ENCODE assay signal across 8 mouse cellular contexts in genomic region chr7:79742659-79743536, GRCm38 (mm10). TPM values are rescaled to one million over a fixed set of nuclear protein-coding genes. Genes with fewer than 3 reads are reported as not detected.
DNase-seq lines count a peak whose midpoint lies in the region; ATAC-seq and TF ChIP-seq lines count a peak whose summit lies in the region.

Gene Pex11a (minus strand): TSS chr7:79743131.
Gene Wdr93 (plus strand): TSS chr7:79743163.

- H3K9ac ChIP-seq in embryonic facial prominence, embryonic 15.5 days: peak within 1 kb of the TSS; percentile 57
- peak within 1 kb of the TSS; percentile 71 for H3K9ac ChIP-seq in limb, embryonic 12.5 days (replicated peaks)
- peak within 1 kb of the TSS; percentile 60 for H3K9ac ChIP-seq in midbrain, embryonic 14.5 days (replicated peaks; ENCODE audit: low read length)

- 3% methylated on average over 46 of the region's 46 CpGs for WGBS in bone marrow, adult 2 months
- 2% methylated on average over 46 of the region's 46 CpGs for WGBS in embryonic facial prominence, embryonic 15.5 days
- WGBS in limb, embryonic 12.5 days: 3% methylated on average over 46 of the region's 46 CpGs
- 2% methylated on average over 46 of the region's 46 CpGs for WGBS in midbrain, embryonic 14.5 days

- peak; percentile 93 for DNase-seq in A20 (ENCODE audit: low read depth, low spot score)
- DNase-seq in heart, adult 8-10 months (ENCODE audit: low spot score): peak; percentile 60
- peak; percentile 86 to 88 for DNase-seq in kidney, adult 8-10 months
- peak; percentile 93 for DNase-seq in midbrain, embryonic 14.5 days
- DNase-seq in spleen, adult 12 weeks (ENCODE audit: low spot score): peak; percentile 43

- peak within 1 kb of the TSS; percentile 94 for H3K4me2 ChIP-seq in embryonic facial prominence, embryonic 15.5 days (replicated peaks)
- peak within 1 kb of the TSS; percentile 91 for H3K4me2 ChIP-seq in limb, embryonic 12.5 days
- H3K4me2 ChIP-seq in midbrain, embryonic 14.5 days (ENCODE audit: low read length): peak within 1 kb of the TSS; percentile 97

- no peaks in the 10 kb centered on the region for H3K36me3 ChIP-seq in embryonic facial prominence, embryonic 15.5 days
- H3K36me3 ChIP-seq in limb, embryonic 12.5 days: peaks cover 10% of the 10 kb centered on the region; the same call in 1 of the 2 replicates
- no peaks in the 10 kb centered on the region for H3K36me3 ChIP-seq in midbrain, embryonic 14.5 days (ENCODE audit: control insufficient read depth, insufficient read depth, low read length)

- no peaks in the 10 kb centered on the region; the same call in 1 of the 2 replicates for H3K4me1 ChIP-seq in bone marrow, adult 2 months (ENCODE audit: control insufficient read depth, insufficient read depth, low read length)
- peaks cover 7% of the 10 kb centered on the region for H3K4me1 ChIP-seq in embryonic facial prominence, embryonic 15.5 days
- peaks cover 7% of the 10 kb centered on the region for H3K4me1 ChIP-seq in limb, embryonic 12.5 days (replicated peaks)
- H3K4me1 ChIP-seq in midbrain, embryonic 14.5 days (ENCODE audit: control insufficient read depth, insufficient read depth, low read length): peaks cover 8% of the 10 kb centered on the region

- H3K27ac ChIP-seq in bone marrow, adult 2 months (ENCODE audit: control insufficient read depth, insufficient read depth, low read depth, low read length, poor library complexity): peak within 1 kb of the TSS; percentile 0; the same call in 1 of the 2 replicates
- no peak within 1 kb of the TSS for H3K27ac ChIP-seq in embryonic facial prominence, embryonic 15.5 days (replicated peaks)
- H3K27ac ChIP-seq in limb, embryonic 12.5 days: no peak within 1 kb of the TSS
- no peak within 1 kb of the TSS for H3K27ac ChIP-seq in midbrain, embryonic 14.5 days (replicated peaks; ENCODE audit: low read depth, low read length)

- TF ChIP-seq CTCF in bone marrow, adult 2 months (IDR thresholded peaks at IDR 0.05; ENCODE audit: control insufficient read depth, insufficient read depth, low read length): no peak

- H3K27me3 ChIP-seq in embryonic facial prominence, embryonic 15.5 days: no peaks in the 10 kb centered on the region
- no peaks in the 10 kb centered on the region for H3K27me3 ChIP-seq in limb, embryonic 12.5 days
- H3K27me3 ChIP-seq in midbrain, embryonic 14.5 days (ENCODE audit: control insufficient read depth, insufficient read depth, low read length): no peaks in the 10 kb centered on the region

- ATAC-seq in embryonic facial prominence, embryonic 15.5 days (ENCODE audit: insufficient number of reproducible peaks, low FRiP score, low TSS enrichment, low read depth): peak; percentile 84
- peak; percentile 89 for ATAC-seq in limb, embryonic 12.5 days (ENCODE audit: insufficient number of reproducible peaks, insufficient read depth, low FRiP score, low TSS enrichment, low read depth)
- peak; percentile 75 for ATAC-seq in midbrain, embryonic 14.5 days (ENCODE audit: low FRiP score, low TSS enrichment)

- no peaks in the 10 kb centered on the region for H3K9me3 ChIP-seq in embryonic facial prominence, embryonic 15.5 days (replicated peaks)
- H3K9me3 ChIP-seq in limb, embryonic 12.5 days: no peaks in the 10 kb centered on the region
- no peaks in the 10 kb centered on the region for H3K9me3 ChIP-seq in midbrain, embryonic 14.5 days (ENCODE audit: control insufficient read depth, low read length)

- no peak for TF ChIP-seq POLR2A in bone marrow, adult 2 months (IDR thresholded peaks at IDR 0.05; ENCODE audit: borderline replicate concordance, control insufficient read depth, low read depth, low read length)

- peak within 1 kb of the TSS; percentile 77 for H3K4me3 ChIP-seq in bone marrow, adult 2 months (replicated peaks; ENCODE audit: control insufficient read depth, low read depth, low read length)
- H3K4me3 ChIP-seq in embryonic facial prominence, embryonic 15.5 days (replicated peaks): peak within 1 kb of the TSS; percentile 79
- peak within 1 kb of the TSS; percentile 78 for H3K4me3 ChIP-seq in limb, embryonic 12.5 days (replicated peaks)
- peak within 1 kb of the TSS; percentile 70 for H3K4me3 ChIP-seq in midbrain, embryonic 14.5 days (replicated peaks; ENCODE audit: low read depth, low read length)

RNA-seq across cellular contexts. Expression of gene Pex11a, which starts in this region (rescaled TPM):
- polyA plus RNA-seq in bone marrow, adult 2 months (2011; ENCODE audit: insufficient read depth, insufficient read length, low replicate concordance, missing spikeins): 3.4 and 4.9 TPM in 2 replicates
- polyA plus RNA-seq in embryonic facial prominence, embryonic 15.5 days (2015; fragmentation: Nextera tagmentation; extraction: Ambion mirVana): 12.8 and 13.0 TPM in 2 replicates
- total RNA-seq in heart, adult 8-10 months (2022): 10 to 100 TPM; 15.7 to 29.2 (median 22.4) TPM
- 12.2 and 12.9 TPM in 2 replicates for polyA plus RNA-seq in limb, embryonic 12.5 days (2016; fragmentation: Nextera tagmentation; extraction: Ambion mirVana)
- 10.1 and 11.4 TPM in 2 replicates for polyA plus RNA-seq in midbrain, embryonic 14.5 days (2014; fragmentation: Nextera tagmentation; extraction: Ambion mirVana)

RNA-seq across cellular contexts. Expression of gene Wdr93, which starts in this region (rescaled TPM):
- polyA plus RNA-seq in bone marrow, adult 2 months (2011; ENCODE audit: insufficient read depth, insufficient read length, low replicate concordance, missing spikeins): not detected in 2 replicates
- 1.4 and 3.1 TPM in 2 replicates for polyA plus RNA-seq in embryonic facial prominence, embryonic 15.5 days (2015; fragmentation: Nextera tagmentation; extraction: Ambion mirVana)
- total RNA-seq in heart, adult 8-10 months (2022): not detected
- 0.32 and 0.35 TPM in 2 replicates for polyA plus RNA-seq in limb, embryonic 12.5 days (2016; fragmentation: Nextera tagmentation; extraction: Ambion mirVana)
- polyA plus RNA-seq in midbrain, embryonic 14.5 days (2014; fragmentation: Nextera tagmentation; extraction: Ambion mirVana): 0.14 TPM in 1 of 2 replicates, not detected in the other

Comparison
In these comparisons a context has a peak if more than half of its experiments do, and no peak if none do; other contexts are left out.
1. DNase-seq: peak in every context shown above with its lines; median percentile 93 in A20; 93 in midbrain, embryonic 14.5 days; 87 in kidney, adult 8-10 months; 60 in heart, adult 8-10 months; 43 in spleen, adult 12 weeks.